Mouse (Mus musculus) adrenal gland, adult 18-20 months (tissue): ENCODE measurements around the gene Gm17490. TPM values are rescaled to one million over a fixed set of nuclear protein-coding genes. Genes with fewer than 3 reads are reported as not detected.
A peak's percentile ranks its signal among the peaks of the same experiment; 100 is the strongest.

ENCODE experiments used
- DNase-seq, 2 experiments: peaks; one replicate each; pipeline ENCODE4 v3.0.0; 2021 to 2022; ENCODE audit warnings: low spot score in 2 of 2
- long read RNA-seq, 2 experiments: library from polyadenylated mRNA; stranded (forward); transcript quantifications; one replicate each; pipeline ENCODE4 v2.0.0; 2021
- total RNA-seq, 2 experiments: library from RNA; stranded (reverse); gene quantifications; 1 replicate in 1 of 2; 2 replicates in 1 of 2; pipeline ENCODE4 v1.2.3; 2021

Gm17490 gene
- not detected for total RNA-seq
- long read RNA-seq, experiment 1, result 0 reads
- long read RNA-seq, experiment 2, result 0 reads

GRCm38 (mm10) chr2:11625890-11626289 lies at the start of gene Gm17490:
Gene Gm17490, minus strand, starts transcription at chr2:11626264.
- DNase-seq, result no peak

GRCm38 (mm10) chr2:11672144-11672543 lies 46.1 kb upstream of the Gm17490 start:
- DNase-seq, result no peak

- no peak for DNase-seq
These were observed 39.3 kb upstream of the Gm17490 start for GRCm38 (mm10) chr2:11665326-11665725.

- no peak for DNase-seq
These were observed 38.7 kb upstream of the Gm17490 start for GRCm38 (mm10) chr2:11664806-11665205.

GRCm38 (mm10) chr2:11664367-11664766 lies 38.3 kb upstream of the Gm17490 start:
- peak; percentile 27 to 56 for DNase-seq

GRCm38 (mm10) chr2:11663961-11664360 lies 37.9 kb upstream of the Gm17490 start:
- peak; percentile 65 to 74 for DNase-seq

- DNase-seq, result no peak
These were observed 36.8 kb upstream of the Gm17490 start for GRCm38 (mm10) chr2:11662907-11663230.

GRCm38 (mm10) chr2:11662143-11662906 lies 36.3 kb upstream of the Gm17490 start:
- no peak for DNase-seq

GRCm38 (mm10) chr2:11659263-11659662 lies 33.2 kb upstream of the Gm17490 start:
- no peak for DNase-seq

- DNase-seq, result no peak
These were observed 31.5 kb upstream of the Gm17490 start for GRCm38 (mm10) chr2:11657581-11657980.

- DNase-seq, result no peak
These were observed 29.2 kb upstream of the Gm17490 start for GRCm38 (mm10) chr2:11654990-11655931.

- no peak for DNase-seq
These were observed 27.7 kb upstream of the Gm17490 start for GRCm38 (mm10) chr2:11653780-11654179.

- DNase-seq, result peak in 1 of 2 experiments; percentile 8
These were observed 27.3 kb upstream of the Gm17490 start for GRCm38 (mm10) chr2:11653330-11653729.

GRCm38 (mm10) chr2:11652780-11653179 lies 26.7 kb upstream of the Gm17490 start:
- no peak for DNase-seq

GRCm38 (mm10) chr2:11652196-11652595 lies 26.1 kb upstream of the Gm17490 start:
- no peak for DNase-seq

- DNase-seq, result no peak
These were observed 25.4 kb upstream of the Gm17490 start for GRCm38 (mm10) chr2:11651476-11651875.

- no peak for DNase-seq
These were observed 19.2 kb upstream of the Gm17490 start for GRCm38 (mm10) chr2:11645297-11645696.

GRCm38 (mm10) chr2:11644057-11644456 lies 18.0 kb upstream of the Gm17490 start:
- DNase-seq, result no peak

- no peak for DNase-seq
These were observed 16.4 kb upstream of the Gm17490 start, which contains the start of gene Il2ra for GRCm38 (mm10) chr2:11642451-11642941. Gene Il2ra, plus strand, starts transcription at chr2:11642807.

- DNase-seq, result no peak
These were observed 11.1 kb upstream of the Gm17490 start for GRCm38 (mm10) chr2:11637115-11637514.

GRCm38 (mm10) chr2:11636138-11636480 lies 10.0 kb upstream of the Gm17490 start:
- DNase-seq, result no peak
